Mouse (Mus musculus): ENCODE results near the gene Pigk.

The Pigk gene

GRCm38 (mm10) chr3:152932544-152932943 is 218.6 kb downstream of the Pigk start:
- no peak for DNase-seq (ENCODE audit: low read depth, low spot score)

DNA sequence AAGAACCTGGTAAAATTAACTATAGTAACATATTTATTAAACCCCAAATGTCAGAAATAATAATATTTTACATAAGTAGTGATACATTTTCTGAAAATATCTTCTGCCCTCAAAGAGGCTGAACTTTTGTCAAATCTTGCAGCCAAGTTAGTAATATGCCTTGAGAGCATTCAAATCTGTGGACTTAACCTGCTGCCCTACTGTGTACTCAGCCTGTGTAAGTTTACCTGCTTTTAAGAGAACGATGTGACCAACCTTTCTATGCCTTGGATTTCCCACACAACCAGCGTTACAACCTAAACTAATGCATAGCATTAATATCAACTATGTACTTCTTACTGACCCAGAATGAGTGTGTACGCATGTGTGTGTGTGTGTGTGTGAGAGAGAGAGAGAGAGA is 219.8 kb downstream of the Pigk start:
- DNase-seq (ENCODE audit: low read depth, low spot score): no peak

GRCm38 (mm10) chr3:152936313-152936712 is 222.4 kb downstream of the Pigk start:
- no peak for DNase-seq (ENCODE audit: low read depth, low spot score)

GRCm38 (mm10) chr3:152941671-152942070 is 227.8 kb downstream of the Pigk start:
- no peak for DNase-seq (ENCODE audit: low read depth, low spot score)

DNA sequence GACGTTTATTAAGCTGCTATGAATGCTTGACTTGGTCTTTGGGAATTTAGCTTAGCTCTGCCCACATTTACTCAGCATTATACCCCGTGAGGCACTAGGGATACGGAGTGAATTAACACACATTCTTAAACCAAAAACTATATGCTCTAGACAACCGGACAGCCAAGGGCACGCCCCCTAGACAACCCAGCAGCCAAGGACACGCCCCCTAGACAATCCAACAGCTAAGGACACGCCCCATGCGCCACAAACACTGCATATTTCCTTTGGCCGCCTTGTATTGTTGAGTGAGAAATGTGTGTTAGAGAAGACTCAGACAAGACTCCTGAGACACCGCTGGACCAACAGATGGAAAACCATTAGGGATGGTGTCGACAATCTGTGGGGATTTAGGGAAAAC is 229.1 kb downstream of the Pigk start:
- DNase-seq (ENCODE audit: low read depth, low spot score): no peak

DNA sequence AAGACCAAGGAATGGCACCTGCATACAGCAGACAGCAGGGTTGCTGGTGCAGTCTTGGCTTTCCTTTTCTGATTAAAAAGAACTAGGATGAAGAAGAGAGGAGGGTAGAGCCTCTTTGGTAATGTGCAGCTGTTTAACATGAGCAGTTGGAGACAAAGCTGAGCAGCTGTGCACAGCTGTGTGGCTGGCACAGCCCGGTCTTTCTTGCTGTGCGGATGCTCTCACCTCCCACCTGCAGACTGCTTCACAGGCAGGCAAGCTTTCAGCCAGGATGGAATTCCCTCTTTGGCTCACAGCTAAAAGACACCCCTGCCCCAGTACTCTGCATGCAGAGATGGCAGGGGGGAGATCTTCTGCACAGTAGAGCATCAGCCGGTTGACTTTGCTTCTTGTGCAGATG is 230.9 kb downstream of the Pigk start:
- no peak for DNase-seq (ENCODE audit: low read depth, low spot score)

DNA sequence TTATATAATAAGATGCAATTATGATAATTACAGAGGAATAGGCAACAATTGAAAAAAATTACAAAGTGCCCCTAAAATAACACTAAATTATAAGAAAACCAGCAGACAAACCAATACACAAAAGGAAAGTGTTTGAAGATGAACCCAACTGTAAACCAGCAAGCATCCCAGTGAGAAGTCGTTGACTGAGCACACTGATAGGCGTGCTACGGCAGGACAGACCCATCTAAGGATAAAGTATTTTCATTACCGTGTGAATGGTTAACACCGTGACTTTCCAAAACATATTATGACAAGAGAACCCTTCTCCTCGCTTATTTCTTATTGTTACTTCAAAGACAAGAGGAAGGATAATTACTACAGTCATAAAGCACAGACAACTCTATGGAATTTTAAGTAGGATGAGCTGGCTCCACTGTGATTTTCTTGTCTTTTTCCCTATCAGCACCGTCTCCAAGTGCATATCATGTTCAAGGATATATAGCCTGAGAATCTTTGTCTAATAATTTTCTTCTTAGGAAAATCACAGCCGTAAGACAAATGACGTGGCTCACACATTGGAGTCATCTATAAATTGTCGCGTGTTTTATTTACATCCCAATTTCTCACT is 233.2 kb downstream of the Pigk start:
- DNase-seq (ENCODE audit: low read depth, low spot score): no peak

GRCm38 (mm10) chr3:152948556-152948955 is 234.7 kb downstream of the Pigk start:
- no peak for DNase-seq (ENCODE audit: low read depth, low spot score)

DNA sequence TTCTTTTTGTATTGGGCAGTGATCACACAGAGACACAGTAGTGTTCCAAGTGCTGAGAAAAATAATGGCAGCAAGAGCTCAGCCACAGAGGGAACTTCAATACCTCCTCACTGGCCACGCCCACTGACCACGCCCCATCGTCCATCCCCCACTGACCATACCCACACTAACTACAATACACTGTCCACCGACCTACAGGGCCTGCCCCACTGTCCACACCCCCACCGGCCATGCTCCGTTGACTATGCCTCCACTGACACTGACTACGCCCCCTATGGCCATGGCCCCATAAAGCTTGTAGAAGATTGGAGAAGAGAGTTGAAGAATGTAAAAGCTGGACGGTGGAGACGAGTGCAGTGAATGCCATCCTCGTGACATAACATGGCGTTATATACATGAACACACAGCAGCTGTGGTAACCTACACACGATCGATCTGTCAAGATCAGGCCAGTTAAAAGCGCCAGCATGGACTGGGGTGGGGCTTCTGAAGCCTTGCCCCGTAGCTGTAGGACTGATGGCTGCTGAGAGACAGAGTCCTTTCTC is 235.4 kb downstream of the Pigk start:
- DNase-seq (ENCODE audit: low read depth, low spot score): no peak

GRCm38 (mm10) chr3:152950299-152950698 is 236.4 kb downstream of the Pigk start:
- DNase-seq (ENCODE audit: low read depth, low spot score): no peak

GRCm38 (mm10) chr3:152950914-152951313 is 237.0 kb downstream of the Pigk start:
- no peak for DNase-seq (ENCODE audit: low read depth, low spot score)

DNA sequence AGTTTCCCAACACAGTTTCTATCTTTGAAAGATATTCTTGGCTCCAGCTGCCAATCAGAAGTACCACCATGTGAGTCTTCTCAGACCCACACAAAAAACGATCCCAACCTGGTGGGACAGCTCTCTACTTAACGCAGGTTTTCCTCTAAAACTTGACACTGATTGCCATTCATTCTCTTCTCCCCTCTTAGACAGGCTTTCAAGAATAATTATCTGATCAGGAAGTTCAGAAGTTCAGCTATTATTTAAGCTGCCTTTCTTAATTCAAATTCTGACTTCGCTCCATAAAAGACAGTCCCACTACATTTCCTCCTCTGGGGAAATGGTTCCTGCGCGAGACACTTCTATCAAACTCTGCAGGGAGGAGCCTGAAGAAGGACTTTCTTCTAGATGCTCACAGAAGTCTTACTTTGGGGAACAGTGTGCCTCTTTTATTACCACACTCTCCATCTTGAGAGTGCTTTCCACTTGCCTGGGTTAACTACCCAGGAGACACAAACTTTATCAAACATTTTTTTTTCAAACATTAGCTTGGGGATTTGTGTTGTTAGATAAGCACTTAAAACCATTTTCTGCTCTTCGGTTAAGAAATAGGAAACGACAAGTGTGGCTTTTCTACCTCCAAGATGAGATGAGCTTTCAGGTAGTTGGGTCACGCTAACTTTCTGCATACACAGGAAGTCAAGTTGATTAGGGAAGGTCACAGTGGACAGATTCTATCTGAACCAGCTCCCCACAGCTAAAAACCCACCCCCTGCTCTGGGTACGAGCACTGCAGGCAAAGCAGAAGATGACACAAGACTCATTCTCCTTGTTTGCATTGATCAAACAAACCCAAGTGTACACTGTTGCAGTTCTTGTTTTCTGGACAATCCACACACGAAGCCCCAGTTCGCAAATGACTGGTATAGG is 238.0 kb downstream of the Pigk start:
- DNase-seq (ENCODE audit: low read depth, low spot score): no peak

DNA sequence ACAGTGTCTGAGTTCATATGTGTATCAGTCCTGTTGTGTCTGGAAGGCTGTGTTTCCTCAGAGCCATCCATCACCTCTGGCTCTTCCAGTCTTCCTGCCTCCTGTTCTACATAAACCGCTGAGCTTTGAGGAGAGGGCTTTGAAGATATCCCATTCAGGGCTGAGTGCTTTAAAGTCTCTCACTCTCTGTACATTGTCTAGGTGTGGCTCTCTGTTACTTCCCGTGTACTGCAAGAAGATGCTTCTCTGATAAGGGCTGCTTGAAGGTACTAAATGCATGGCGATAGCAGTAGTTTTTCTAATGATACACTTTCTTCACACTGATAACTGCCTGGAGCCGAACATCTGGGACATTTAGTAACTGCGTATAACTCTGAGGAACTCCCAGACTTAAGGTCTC is 242.1 kb downstream of the Pigk start:
- DNase-seq (ENCODE audit: low read depth, low spot score): no peak

DNA sequence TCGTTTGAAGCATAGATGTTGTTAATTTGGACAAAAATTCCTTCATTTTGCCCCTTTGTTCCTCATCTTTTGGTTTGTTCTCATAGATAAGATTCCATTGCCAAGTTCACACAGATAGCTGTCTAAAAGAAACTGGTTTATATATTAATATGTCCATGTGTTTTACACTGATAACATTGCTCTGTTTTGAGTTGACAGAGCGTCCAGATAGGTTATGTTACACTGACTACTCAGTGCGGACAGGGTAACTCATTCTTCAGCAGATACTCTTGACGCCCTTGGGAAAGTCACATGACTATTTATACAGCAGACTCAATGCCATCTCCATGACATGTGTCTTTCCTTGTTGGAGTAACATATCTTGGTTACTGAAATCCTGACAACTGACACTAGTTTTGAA is 242.9 kb downstream of the Pigk start:
- no peak for DNase-seq (ENCODE audit: low read depth, low spot score)

GRCm38 (mm10) chr3:152958358-152959150 is 244.7 kb downstream of the Pigk start:
- DNase-seq (ENCODE audit: low read depth, low spot score): peak; percentile 2

- DNase-seq (ENCODE audit: low read depth, low spot score): no peak
Measured at GRCm38 (mm10) chr3:152961855-152962376, 248.0 kb downstream of the Pigk start.

GRCm38 (mm10) chr3:152969774-152970347 is 256.0 kb downstream of the Pigk start:
- DNase-seq (ENCODE audit: low read depth, low spot score): no peak

GRCm38 (mm10) chr3:152971373-152971772 is 257.5 kb downstream of the Pigk start:
- no peak for DNase-seq (ENCODE audit: low read depth, low spot score)

DNA sequence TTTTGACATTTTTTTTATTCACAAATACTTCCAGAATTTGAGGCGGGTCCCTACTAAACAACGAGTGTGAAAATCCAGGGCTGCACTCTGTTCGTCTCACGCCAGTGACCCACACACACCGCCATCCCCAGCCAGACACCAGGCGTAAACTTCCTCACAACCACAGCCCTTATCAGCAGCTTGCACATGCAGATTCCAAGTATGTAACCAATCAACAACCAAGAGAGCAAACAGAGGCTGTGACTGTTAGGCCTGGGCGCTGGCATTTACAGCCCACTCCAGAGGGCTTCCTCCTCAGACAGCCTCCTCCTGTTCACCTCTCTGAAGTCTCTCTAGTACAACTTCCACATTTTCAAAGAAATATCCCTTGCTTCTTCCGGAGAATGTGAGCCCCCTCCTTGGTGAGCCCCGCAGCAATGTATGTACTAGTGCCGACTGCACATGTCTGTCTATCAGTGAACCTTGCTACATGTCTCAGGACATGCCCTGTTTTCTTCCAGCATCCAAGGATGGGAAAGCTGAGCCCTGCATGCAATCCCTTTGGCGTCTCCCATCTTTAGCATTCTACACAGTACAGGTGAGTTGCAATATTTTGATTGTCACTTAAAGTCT is 265.7 kb downstream of the Pigk start:
- DNase-seq (ENCODE audit: low read depth, low spot score): no peak

DNA sequence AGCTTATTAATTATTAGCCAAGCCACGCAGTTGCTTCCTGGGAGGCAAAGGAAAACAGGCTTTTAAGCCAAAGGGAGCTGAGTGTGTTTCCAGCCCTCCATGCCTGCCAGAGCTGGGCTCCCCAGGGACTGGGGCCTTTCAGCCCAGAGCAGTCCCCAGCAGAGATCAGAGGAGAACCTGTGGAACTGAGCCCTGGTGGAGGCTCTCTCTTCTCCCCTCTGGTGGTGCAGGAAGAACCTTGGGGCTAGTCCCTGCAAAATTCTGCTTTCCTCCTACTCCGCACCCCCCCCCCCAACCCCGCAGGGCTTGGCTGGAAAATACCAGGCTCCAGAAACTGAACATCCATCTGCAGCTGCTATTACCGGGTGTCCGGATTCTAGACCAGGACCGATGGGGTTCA is 266.5 kb downstream of the Pigk start:
- DNase-seq (ENCODE audit: low read depth, low spot score): no peak

Measured in A20 (cell line).